Mouse (Mus musculus): ENCODE results near the gene Itgb6.

The Itgb6 gene

DNA sequence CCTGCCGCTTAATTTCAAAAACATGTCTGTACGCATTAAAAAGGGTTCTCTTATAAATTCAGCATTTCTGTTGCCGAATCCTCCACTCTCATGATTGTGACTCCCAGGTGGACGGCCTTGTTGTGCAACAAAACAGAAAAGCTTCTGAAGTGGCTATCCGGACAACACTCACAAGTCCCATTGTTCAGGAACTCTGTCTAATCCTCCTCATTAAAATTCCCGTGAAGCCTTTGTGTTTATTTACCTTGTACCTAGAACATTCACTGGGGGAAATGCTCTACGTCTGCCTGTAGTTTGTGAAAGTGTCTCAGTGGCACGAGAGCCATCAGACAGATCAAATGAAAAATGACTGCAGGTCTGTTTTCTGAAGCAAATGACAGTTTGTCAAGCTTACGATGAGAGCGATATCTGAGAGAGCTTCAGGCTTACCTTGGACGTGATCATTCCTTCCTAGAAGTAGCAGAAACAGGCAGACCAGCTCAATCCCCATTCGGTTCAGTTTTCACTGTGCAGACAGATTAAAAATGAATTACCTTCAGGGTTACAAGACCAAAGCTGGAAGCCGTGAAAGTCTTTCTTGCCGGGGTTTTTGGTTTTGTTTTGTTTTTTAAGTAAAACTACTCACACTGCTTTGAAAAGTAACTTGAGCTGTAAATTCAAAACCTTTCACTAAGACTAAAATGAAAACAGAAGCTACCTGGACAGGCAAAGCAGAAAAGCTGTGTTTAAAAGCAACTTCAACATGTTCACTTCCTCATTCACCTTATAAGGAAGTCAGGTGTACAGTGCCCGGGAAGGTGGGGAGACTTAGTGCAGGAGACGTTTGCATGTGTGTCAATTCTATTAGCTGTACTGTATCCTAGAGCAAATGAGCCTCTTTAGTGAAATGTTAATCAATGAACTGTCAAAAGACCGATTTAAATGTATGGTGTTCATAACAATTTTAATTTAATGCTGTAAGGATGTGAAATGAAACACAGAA, 49.2 kb downstream of the Itgb6 start:
- no peak for DNase-seq (ENCODE audit: low spot score in 2 of 2)

DNA sequence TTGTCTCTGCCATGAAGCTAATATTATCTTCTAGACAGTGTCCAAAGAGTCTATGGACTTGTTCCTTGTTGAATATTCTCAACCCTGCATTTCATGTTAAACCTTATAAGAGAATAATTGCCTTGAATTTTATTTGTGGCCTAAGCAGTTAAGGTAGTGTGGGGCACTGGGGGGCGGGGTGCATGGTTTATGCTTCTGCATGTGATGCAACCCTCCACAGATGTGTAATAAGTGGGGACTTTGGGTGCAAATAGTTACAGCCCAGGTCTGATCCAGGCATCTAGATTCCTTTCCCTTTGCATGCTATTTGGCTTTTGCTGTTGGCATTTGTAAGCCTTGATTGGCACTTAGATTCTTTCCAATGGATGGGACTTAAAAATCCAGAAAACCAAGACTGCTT, 51.2 kb downstream of the Itgb6 start:
- no peak for DNase-seq (ENCODE audit: low spot score in 2 of 2)

DNA sequence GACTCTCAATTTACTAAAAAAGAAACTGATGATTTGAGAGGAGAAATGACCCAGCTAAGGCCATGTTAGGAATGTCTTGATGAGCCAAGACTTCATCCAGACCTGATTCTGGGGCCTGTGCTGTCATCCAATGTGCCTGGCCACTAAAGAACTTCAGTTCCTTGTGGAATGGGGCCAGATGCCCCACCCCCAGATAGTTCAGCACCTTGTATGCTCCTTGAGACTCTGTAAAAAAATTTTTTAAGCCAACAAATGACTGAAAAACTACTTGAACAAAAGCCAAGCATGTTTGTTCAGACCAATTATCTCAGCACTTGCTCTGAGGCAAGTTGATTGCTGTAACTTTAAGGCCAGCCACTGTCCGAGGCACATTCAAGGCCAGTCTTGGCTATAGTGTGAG, 59.4 kb downstream of the Itgb6 start:
- no peak for DNase-seq (ENCODE audit: low spot score in 2 of 2)

DNA sequence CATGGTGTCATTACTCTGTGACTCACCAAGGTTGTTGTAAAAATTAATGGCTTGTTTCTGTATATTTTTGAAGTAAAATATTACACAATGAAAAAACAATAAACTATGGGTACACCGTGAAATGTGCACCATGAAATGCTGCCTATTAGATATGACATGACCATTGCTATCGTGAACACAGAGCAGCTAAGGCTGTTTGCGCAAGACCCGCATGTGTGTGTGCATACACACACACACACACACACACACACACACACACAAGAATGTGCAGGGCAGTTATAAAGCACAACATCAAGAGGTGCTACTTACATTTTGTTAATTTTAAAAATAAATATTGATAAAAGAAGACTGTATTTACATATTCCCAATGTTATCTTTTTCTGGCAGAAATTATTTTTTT, 62.5 kb downstream of the Itgb6 start:
- no peak for DNase-seq (ENCODE audit: low spot score in 2 of 2)

DNA sequence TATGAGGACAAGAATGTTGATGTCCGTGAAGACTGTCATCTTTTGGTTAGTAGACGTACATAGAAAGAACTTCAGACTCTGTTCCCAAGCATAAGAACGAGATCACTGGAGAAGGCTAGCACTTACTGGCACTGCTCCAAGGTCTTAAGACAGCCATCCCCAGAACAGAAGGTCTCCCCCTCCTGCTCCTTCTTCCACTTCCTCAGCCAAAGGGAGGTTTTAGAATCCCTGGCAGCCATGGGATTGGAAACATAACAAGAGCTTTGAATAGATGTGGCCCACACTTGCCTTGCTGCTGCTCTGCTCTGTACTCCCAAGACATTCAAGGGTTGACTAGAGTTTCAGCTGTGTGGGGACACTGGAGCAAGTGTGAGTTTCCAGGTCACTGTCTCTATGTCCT, 63.5 kb downstream of the Itgb6 start:
- no peak for DNase-seq (ENCODE audit: low spot score in 2 of 2)

DNA sequence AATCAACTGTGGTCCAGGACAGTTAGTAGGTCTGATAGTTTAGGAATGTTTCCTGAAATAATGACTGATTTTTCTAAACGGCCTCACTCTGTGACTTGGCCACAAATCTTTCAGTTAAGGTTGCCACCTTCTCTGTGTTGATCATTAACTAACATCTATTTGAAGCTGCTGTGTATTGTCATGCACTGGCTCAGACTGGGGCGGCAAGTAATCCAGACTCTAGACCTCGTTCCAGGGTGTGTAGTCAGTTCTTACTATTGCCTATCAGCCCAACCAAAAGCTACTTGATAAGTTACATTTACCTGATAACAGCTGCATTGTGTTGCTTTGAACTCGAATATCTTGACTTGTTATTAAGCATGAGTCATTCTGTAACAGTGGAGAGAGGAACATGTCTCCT, 67.6 kb downstream of the Itgb6 start:
- no peak for DNase-seq (ENCODE audit: low spot score in 2 of 2)

DNA sequence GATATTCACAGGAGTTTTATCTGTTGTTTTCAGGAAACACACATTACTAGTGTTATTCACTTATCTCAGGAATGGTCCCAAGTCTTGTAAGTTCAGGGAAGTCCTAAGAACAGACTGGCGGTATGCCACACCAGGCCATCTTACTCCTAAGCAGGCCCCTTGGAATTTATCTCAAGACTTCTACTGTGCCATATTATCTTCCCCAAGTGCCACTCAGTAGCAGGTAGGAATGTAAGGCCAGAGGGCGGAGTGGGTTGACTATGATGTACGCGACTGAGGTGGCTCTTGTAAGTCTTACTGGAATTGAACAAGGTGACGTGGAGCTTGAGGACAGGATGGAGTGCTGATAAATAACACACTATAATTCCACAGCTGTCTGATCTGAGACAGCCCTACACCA, 72.3 kb downstream of the Itgb6 start:
- DNase-seq (ENCODE audit: low spot score in 2 of 2), result no peak

DNA sequence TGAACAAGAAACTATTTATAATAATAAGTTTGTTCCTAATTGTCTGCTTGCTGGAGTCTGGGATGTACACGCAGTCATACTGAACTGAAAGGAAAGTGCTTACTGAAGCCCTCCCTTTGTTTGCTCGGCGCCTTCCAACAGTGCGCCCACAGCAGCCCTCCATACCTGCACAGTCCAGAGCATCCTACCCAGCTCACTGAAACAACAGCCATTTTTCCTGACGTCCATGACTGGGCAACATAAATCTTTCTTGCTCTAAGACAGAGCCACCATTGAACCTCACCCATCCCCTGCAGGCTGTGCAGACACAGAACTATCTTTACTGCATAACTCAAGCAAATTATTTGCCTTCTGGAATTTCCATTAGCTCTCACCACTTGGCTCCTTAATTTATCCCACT, 74.8 kb downstream of the Itgb6 start:
- DNase-seq (ENCODE audit: low spot score in 2 of 2), result no peak

DNA sequence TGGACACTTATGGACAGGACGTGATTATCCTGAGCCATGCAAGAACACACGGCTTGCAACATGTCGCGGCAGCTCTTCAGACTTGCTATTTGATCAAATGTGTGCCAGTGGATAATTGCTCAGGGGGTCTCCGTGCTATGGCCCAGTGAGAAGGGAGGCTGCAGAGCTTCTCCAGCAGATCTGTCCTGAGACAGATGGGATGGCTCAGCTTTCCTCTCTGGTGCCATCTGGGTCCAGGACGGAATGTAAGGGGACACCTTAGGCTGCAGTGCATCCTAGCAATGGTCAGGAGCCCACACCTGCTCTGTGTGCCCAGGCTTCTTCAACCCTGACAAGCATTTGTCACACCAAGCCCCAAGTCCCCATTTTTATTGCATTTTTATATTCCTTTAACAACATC, 75.9 kb downstream of the Itgb6 start:
- DNase-seq (ENCODE audit: low spot score in 2 of 2), result no peak

DNA sequence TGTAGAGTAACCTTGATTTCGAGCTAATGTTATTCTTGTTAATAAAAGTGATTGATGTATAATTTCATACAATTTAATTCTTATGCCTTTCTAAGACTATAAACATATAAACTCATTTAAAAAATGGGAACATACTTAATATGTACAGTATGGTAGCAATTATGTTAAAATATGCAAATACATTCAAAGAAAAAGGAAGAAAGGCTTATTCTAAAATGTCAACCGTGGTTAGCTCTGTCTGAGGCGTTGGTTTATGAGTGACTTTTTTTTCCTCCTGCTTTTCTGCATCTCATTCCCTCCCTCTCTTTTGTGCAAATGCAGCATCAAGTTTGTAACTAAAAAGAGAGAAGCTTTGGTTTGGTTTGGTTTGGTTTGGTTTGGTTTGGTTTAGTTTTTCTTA, 79.0 kb downstream of the Itgb6 start:
- DNase-seq (ENCODE audit: low spot score in 2 of 2), result no peak

DNA sequence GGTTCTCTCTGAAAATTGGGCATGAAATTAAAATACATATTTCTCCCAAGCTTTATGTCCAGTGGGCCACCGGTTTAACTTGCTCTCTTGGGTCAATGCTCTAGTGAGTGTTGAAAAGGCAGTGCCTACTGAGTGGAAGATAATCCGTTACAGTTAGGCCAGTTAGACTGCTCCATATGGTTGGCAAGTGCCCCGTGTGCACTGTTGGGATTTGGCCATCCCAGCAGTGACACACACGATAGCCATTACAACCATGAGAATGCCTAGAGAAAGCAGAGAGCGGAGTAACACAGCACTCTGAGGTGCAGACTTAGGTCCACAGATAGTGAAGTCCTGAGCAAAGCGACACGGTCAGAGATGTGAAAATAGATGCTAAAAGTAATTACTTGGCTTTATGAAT, 79.8 kb downstream of the Itgb6 start:
- no peak for DNase-seq (ENCODE audit: low spot score in 2 of 2)

DNA sequence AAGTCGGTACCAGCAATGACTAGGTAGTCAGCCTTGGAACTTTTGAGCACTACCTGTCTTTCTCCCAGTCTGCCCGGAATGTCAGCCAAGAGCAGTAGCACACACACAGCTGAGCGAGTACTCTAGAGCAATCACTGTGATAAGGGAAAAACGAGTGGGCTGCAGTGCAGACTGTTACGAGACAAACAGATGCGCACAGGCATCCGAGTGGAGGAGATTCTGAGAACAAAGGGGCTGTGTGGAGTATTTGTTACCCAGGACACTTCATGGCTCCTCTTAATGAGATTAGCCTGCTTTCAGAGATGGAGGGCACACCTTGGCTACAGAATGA, 82.1 kb downstream of the Itgb6 start:
- no peak for DNase-seq (ENCODE audit: low spot score in 2 of 2)

DNA sequence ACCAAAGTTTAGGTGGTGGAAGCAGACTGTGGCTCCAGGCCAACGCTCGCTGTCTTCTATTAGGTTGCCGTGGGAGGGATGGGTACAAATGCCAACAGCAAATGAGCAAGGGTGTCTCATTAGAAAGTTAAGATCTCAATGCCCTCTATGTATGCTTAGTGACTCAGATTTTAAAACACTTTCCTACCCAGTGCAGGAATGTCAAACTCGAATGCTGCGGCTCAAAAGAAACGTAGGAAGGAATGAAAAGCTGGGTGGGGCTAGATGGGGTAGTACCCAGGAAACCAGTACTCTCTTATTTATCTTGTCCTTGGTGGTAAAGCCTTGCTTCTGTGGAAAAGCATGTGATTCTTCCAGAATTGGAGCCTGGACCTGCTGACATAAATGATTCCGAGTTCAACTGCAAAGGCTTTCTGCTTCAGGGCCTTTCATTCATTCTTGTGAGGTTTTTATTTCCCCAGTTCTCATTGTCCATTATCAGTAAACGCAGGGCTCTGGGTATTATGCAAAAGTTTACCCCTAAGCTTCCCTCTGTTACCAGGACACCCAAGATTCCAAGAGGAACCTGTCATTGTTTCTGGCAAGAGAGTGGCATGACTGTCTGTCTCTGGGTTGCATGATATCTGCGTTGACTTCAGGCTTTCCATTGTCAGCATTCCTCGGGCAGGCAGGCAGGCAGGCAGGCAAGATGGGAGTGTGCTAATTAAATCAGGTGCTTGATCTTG, 82.7 kb downstream of the Itgb6 start:
- DNase-seq (ENCODE audit: low spot score in 2 of 2), result no peak

DNA sequence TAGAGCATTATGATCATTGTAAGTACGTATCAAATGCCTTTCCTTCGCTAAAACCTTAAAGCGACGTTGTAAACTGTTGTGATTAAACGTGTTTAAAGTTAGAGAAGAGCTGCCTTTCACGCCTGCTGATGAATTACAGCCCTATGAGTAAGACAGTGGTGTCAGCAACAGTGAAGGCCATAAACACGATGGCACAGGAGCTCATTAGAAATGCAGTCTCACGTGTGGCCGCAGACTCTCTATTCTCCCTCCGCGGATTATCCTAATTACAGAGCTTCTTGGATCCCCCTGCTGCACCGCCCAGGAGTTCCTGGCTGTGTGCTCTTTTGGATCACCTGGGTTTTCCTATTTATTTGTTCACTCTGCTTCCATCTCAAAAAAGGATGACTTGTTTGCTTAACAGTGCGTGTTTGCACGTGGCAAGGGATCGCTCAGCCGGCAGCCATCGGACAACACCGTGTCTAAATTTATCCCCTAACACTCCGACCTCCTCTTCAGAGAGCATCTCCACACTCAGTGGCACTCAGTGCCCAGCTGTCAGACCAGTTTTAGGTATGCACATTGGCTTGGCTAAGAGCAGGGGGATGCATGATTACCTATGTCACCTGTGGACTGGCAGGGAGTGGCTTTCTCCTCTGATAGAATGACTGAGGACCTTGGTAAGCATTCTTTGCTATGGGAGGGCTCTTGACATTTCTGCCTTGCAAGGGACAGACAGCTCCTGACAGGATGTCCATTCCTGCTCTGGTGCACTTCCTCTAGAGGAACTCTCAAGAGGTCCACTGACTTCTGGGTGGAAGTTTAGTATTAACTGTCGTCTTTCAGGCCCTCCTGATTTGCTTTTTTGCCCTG, 85.3 kb downstream of the Itgb6 start:
- DNase-seq (ENCODE audit: low spot score in 2 of 2), result no peak

DNA sequence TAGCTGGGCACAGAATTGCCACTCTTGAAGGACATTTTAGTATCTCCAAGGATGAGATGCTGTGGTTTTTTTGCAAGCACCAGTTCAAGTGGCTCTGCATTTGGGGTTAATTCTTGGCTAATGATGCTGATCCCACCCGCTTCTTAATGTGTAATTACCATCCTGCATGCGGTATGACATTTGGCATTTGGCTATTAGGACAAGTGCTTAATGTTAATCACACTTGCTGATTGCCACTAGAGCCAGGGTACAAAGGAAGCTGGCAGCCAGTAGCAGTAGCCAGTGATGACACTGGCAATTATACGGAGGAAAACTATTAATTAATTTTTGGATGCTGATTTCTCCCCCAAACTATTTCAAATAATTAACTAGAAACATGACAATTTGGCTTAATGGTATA, 86.0 kb downstream of the Itgb6 start:
- DNase-seq (ENCODE audit: low spot score in 2 of 2), result no peak

DNA sequence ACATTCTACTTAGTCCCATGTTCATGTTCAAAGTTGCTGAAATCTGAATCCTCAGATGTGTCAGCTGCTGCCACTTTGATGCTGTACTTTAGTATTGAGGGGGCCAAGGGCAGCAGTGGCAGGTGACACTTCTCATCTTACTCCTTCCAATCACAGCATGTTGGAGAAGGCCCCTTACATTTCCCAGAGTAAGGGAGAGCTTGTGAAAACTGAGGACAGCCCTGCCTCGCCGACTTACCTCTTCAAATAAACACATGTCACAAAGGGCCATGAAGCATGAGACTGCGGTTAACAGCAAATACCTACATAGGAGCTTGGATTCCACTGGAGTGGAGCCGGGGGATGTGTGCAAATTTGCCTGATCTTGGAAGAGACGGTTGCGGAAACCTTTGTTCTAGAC, 86.4 kb downstream of the Itgb6 start:
- no peak for DNase-seq (ENCODE audit: low spot score in 2 of 2)

DNA sequence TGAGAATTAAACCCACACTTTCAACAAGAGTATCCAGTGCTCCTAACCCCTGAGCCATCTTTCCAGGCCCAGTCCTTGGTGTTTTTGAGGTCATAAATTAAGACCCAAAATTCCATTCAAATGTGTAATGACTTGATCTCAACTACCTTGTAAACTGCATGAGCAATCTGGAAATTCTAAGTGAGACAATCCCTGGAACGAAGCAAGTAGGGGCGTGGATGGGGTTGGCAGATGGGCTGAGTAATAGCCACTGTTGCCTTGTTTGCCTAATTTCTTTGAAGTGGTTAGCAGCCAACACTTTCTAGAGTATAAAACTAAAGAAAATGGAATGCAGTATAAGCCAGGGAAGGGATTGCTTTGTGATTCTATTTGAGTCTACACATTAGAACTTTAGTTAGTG, 89.7 kb downstream of the Itgb6 start:
- DNase-seq (ENCODE audit: low spot score in 2 of 2), result no peak

DNA sequence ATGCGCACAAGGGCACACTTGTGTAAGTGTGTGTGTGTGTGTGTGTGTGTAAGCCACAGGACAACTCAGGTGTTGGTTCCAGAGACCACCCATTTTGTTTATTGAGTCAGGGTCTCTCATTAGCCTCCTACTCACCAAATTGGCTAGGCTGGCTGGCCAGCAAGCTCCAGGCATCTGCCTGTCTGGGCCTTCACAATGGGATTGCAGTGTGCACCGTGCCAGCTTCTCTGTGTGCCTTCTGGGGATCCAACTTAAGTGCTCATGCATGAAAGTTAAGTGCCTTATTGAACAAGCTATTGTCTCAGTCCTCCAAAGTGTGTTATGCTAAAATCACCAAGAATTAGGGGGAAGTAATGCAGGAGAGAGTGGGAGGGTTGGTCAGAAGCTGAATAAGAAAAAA, 92.1 kb downstream of the Itgb6 start:
- DNase-seq (ENCODE audit: low spot score in 2 of 2), result no peak

DNA sequence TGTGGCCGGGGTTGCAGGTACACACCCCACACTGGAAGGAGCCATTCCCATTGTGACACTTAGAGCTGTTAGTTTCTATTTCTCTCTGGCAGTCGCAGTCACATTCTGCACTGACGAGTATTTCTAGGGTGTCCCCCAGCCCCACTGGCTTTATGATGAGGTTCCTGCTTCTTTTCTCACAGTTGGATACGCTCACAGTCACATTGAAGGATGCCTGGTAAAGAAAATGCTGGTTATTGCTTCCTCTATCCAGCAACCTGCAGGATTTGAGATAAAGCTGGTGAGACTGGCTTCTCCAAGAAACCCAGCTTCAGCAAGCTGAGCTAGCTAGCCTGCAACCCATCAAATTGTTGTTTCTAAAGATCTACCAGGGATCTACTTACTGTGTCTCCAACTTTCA, 94.5 kb downstream of the Itgb6 start:
- no peak for DNase-seq (ENCODE audit: low spot score in 2 of 2)

DNA sequence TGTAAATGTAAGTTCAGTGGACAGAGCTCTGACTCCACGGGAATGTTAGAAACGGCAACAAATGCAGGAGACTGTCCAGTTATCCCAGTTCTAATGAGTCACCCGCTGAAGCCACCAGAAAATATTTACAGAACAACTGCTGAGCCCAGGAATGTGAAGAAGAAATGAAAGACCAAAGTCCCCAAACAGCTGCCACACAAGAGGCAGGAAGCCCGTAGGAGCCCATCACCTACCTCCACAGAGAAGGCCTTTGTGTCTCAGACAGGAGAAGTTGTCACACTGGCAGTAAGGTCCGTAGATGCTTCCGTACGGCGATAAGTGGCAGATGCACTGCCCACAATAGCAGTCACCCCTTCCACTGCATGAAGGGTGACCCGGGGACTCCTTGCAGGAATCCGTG, 94.9 kb downstream of the Itgb6 start:
- DNase-seq (ENCODE audit: low spot score in 2 of 2), result no peak

DNA sequence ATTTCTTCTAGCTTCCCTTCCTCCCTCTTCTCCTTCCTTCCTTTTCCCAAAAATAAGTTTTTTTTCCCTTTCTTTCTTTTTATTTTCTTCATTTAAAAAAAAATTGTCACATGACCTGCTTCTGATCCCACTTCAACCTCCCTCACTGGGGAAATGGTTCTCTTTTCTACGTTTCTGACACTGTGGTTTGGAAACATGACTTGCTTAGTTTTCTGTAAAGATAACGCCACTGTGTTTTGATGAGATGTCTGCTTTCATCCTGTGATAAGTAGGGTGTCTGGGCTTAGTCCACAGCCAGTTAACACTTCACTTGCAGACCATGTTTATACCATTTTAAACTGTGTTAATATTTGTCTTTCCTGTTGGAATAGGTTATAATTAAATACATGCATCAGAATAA, 96.7 kb downstream of the Itgb6 start:
- no peak for DNase-seq (ENCODE audit: low spot score in 2 of 2)

DNA sequence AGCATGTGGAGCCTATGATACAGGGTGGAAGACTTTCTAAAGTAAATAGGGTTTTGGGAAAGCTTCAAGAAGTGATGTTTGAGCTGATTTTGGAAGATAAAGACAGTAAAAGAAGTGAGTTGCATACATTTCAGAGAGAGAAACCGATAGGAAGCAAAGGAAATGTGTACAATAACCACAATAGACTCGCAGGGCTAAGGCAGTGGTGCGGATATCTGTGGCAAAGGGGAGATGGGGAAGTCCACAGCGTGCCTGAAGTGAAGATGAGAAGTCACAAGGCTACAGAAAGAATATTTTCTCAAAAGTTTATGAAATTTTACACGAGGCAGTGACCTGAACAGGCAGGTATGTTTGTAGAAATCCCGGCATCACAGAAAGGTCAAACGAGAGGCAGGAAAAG, 100.3 kb downstream of the Itgb6 start:
- DNase-seq (ENCODE audit: low spot score in 2 of 2), result no peak

Measured in frontal cortex, postnatal 14 days (tissue).